Mouse (Mus musculus) NIH3T3 (cell line): Measurements from ENCODE around the gene Ankle2.

Experiments used
- DNase-seq: peaks from one replicate; pipeline ENCODE4 v3.0.0-alpha.2; 2012; ENCODE audit warnings: low read depth

Ankle2 gene

DNA sequence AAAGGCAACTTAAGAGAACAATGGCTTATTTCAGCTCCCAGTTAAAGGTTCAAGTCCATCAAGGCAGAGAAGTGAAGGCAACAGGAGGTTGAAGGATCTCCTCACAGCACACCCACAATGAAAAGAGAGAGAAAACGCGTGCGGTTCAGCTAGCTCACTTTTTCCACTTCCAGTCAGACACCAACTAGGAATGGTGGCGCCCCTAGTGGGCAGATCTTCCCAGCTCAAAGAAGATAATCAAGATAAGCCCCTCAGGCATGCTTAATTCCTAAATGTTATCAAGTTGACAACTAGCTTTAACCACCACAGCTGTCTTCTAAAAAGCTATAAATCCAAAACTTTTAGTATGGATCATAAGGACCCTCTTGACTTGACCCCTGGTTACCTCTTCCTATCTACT lies 53.7 kb downstream of the Ankle2 start:
- peak; percentile 50 for DNase-seq

DNA sequence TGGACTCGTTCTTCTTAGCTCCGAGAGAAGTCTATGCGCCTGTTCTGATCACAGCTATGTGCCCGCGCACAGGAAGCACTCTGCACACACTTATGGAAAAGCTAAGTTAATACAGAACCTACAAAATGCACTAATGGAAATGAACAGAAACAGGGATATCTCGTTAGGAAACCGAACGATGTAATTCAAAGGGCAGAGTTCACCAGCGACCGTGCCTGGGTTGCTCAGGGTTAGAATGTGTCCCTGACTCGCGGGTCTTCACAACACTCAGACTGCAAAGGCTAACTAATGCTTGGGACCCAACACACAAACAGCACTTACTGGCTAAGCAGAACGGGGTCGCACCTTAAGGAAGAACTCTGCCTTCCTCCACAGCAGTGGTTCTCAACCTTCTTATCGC lies 54.4 kb downstream of the Ankle2 start:
- DNase-seq, result no peak

DNA sequence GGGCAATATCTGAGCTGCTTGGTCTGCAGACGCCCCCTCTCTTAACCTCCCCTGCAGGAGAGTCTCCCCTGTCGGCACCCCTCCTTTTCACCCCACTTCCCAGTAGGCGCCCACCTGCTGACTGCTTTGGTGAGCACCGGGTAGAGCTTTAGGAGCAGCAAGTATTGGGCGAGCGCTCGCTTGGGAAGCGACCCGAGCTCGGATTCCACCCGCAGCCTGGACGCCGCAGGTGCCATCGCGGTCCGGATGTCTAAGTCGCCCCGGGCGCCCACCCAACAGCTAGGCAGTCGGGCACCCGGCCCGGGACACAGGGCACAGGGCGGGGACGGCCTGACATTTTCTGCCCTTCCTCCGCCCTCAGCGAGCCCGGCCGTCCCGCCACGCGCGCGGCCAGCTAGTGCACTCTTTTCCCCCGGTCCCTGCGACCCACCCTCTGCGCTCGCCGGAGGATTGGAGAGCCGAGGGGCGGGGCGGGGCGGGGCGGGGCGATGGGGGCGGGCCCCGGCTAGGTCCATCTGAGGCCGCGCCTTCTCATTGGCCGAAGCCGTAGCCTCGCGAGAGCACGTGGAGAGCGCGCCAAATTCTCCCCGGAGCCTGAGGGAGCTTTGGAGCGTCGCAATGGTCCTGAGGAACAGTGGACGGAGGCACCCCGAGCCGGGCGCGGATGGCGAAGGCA lies 55.1 kb downstream of the Ankle2 start, which contains the start of the genes Pxmp2 and Pole:
Gene Pxmp2, minus strand, starts transcription at position 417 of the 676 bp plus-strand sequence.
Gene Pole, plus strand, starts transcription at position 537 of the 676 bp plus-strand sequence.
- peak; percentile 95 for DNase-seq

DNA sequence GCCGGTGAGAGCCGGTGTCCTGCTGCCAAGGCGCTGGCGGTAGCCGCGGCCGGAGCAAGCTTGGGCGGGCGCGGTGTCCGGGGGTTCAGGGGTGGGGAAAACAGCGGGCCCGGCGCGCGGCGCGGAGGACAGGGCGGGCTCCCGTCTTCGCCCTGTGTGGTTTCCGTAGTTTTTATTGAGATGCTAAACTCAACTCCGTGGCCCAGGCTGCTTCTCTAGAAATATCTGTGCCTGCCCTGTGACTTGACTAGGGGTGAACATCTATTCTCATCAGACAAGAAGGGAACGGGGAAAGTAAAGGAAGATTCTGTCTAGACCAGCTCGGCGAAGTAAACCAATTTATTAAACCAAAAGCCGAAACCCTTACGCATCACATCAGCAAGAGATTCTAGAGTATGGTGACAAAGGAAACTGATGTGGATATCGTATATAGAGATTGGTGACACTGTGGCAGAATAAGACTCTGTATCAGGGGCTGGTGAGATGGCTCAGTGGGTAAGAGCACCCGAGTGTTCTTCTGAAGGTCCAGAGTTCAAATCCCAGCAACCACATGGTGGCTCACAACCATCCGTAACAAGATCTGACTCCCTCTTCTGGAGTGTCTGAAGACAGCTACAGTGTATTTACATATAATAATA lies 55.8 kb downstream of the Ankle2 start:
- no peak for DNase-seq

DNA sequence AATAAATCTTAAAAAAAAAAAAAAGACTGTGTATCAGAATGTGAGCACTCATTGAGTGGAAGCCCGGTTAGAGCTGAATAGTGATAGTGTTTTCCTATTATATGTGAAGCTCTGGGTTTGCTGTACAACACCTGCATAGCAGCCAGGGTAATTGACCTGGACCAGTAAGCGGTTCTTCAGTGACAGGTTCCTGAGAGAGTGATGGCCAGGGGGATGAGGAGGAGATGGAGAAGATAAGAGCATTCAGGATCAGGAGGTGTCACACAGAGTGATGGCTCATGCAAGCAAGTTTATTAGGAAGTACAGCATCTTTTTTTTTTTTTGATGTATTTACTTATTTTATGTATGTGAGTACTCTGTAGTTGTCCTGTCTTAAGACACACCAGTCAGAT lies 56.3 kb downstream of the Ankle2 start:
- no peak for DNase-seq

DNA sequence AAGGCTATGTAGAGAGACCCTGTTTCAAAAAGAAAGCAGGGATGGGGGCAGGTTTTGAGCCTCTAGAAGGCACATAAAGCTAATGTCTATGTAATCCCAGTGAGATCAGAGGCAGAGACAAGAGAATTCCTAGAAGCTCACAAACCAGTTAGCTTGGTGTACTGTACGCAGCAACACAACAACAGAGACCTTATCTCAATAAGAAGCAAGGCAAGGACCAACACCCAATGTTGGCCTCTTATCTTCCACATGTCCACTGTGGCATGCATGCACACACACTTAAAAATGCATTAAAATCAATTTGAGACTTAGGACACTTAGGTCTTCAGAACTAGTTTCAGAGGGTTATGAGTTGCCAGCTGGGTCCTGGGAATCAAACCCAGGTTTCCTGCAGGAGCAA lies 60.8 kb downstream of the Ankle2 start:
- no peak for DNase-seq

DNA sequence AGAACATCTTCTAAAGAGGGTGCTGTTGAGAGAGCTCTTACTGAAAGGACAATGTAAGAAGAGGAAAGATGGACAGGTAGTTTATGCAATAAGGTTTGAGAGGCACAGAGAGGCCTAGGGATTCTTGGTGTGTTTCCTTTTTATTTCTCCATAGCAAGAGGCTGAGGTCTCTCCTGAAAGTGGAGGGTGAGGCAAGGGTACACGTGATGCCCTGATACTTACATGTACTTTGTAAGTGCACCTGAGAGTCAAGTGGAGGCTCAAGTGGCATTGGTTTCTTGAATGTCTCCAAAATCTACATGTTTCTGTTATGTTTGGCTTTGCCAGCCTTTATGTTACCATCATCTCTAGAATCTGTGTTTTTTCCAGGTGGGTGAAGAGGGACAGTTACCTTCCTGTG lies 65.8 kb downstream of the Ankle2 start:
- DNase-seq, result no peak

DNA sequence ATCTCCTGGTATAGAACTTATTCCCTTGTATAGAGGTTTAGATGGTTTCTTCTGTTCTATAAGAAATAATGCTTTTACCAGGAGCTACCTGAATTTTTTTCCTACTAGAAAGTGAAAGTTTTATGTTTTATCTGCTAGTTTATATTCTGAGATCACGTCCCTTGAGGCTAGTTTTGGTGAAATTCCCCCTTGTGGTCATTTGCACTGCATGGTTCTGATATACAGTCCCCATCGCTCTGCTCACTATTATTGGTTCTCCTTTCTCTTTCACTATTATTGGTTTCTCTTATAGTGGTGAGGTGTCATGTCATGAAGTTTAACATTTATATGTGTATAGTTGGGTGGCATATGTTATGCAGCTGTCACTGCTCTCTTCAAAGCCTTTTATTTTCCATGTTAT lies 69.8 kb downstream of the Ankle2 start:
- DNase-seq, result no peak
